Mouse (Mus musculus): ENCODE measurements around the gene Rpl23. TPM values are rescaled to one million over a fixed set of nuclear protein-coding genes. Genes with fewer than 3 reads are reported as not detected.

Gene Rpl23
- total RNA-seq, 4 experiments from 2014 or later, result 304 to 481 (median 389) TPM

- no peak for DNase-seq (ENCODE audit: low spot score in 2 of 2)
These were observed 31.7 kb upstream of the Rpl23 start for GRCm38 (mm10) chr11:97813746-97814515.

- DNase-seq (ENCODE audit: low spot score in 2 of 2), result no peak
These were observed 30.8 kb upstream of the Rpl23 start for GRCm38 (mm10) chr11:97813085-97813484.

GRCm38 (mm10) chr11:97812491-97812921 lies 30.3 kb upstream of the Rpl23 start:
- no peak for DNase-seq (ENCODE audit: low spot score in 2 of 2)

- DNase-seq (ENCODE audit: low spot score in 2 of 2), result no peak
These were observed 29.5 kb upstream of the Rpl23 start for GRCm38 (mm10) chr11:97811569-97812362.

GRCm38 (mm10) chr11:97810970-97811369 lies 28.7 kb upstream of the Rpl23 start:
- no peak for DNase-seq (ENCODE audit: low spot score in 2 of 2)

GRCm38 (mm10) chr11:97810356-97810755 lies 28.1 kb upstream of the Rpl23 start:
- no peak for DNase-seq (ENCODE audit: low spot score in 2 of 2)

- no peak for DNase-seq (ENCODE audit: low spot score in 2 of 2)
These were observed 27.2 kb upstream of the Rpl23 start for GRCm38 (mm10) chr11:97809235-97810121.

GRCm38 (mm10) chr11:97808621-97809234 lies 26.5 kb upstream of the Rpl23 start:
- no peak for DNase-seq (ENCODE audit: low spot score in 2 of 2)

GRCm38 (mm10) chr11:97808093-97808492 lies 25.9 kb upstream of the Rpl23 start:
- no peak for DNase-seq (ENCODE audit: low spot score in 2 of 2)

- no peak for DNase-seq (ENCODE audit: low spot score in 2 of 2)
These were observed 25.4 kb upstream of the Rpl23 start for GRCm38 (mm10) chr11:97807626-97808025.

- DNase-seq (ENCODE audit: low spot score in 2 of 2), result no peak
These were observed 24.4 kb upstream of the Rpl23 start for GRCm38 (mm10) chr11:97806613-97806964.

- no peak for DNase-seq (ENCODE audit: low spot score in 2 of 2)
These were observed 23.7 kb upstream of the Rpl23 start for GRCm38 (mm10) chr11:97805662-97806612.

- no peak for DNase-seq (ENCODE audit: low spot score in 2 of 2)
These were observed 22.8 kb upstream of the Rpl23 start for GRCm38 (mm10) chr11:97804841-97805661.

GRCm38 (mm10) chr11:97803847-97804246 lies 21.6 kb upstream of the Rpl23 start:
- no peak for DNase-seq (ENCODE audit: low spot score in 2 of 2)

GRCm38 (mm10) chr11:97802495-97802894 lies 20.3 kb upstream of the Rpl23 start:
- no peak for DNase-seq (ENCODE audit: low spot score in 2 of 2)

GRCm38 (mm10) chr11:97802194-97802470 lies 19.9 kb upstream of the Rpl23 start:
- no peak for DNase-seq (ENCODE audit: low spot score in 2 of 2)

- no peak for DNase-seq (ENCODE audit: low spot score in 2 of 2)
These were observed 19.4 kb upstream of the Rpl23 start for GRCm38 (mm10) chr11:97801409-97802193.

- DNase-seq (ENCODE audit: low spot score in 2 of 2), result no peak
These were observed 18.6 kb upstream of the Rpl23 start for GRCm38 (mm10) chr11:97800691-97801408.

Data from layer of hippocampus, adult 8-10 months (tissue).